ENCODE assay signal across 13 mouse cellular contexts in genomic region chr10:80407924-80408323, GRCm38 (mm10). TPM values are rescaled to one million over a fixed set of nuclear protein-coding genes. Genes with fewer than 3 reads are reported as not detected.
A peak's percentile ranks its signal among the peaks of the same experiment; 100 is the strongest.
DNase-seq lines count a peak whose midpoint lies in the region; ATAC-seq lines count a peak whose summit lies in the region.
"Had no signal": no experiment of that assay in that cellular context is flagged by ENCODE, and none has a peak within 500 bp of the region (broad histone marks: within the 10 kb centered on the region; RNA-seq: fewer than 3 reads in every experiment).

No protein-coding gene starts in this region.

- no peak overlapping the region for H3K4me2 ChIP-seq in hindbrain, embryonic 14.5 days (replicated peaks)
- peak overlapping the region; percentile 85; the same call in 1 of the 2 replicates for H3K4me2 ChIP-seq in midbrain, embryonic 12.5 days (replicated peaks)
- H3K4me2 ChIP-seq in midbrain, embryonic 16.5 days (ENCODE audit: low read length), result no peak overlapping the region
- H3K4me2 ChIP-seq in intestine, embryonic 16.5 days (ENCODE audit: low read depth, low read length), result no peak overlapping the region
- no peak overlapping the region for H3K4me2 ChIP-seq in stomach, embryonic 16.5 days (ENCODE audit: low read depth, low read length)

- peaks cover 47% of the 10 kb centered on the region for H3K4me1 ChIP-seq in hindbrain, embryonic 10.5 days (replicated peaks)
- H3K4me1 ChIP-seq in hindbrain, embryonic 14.5 days (replicated peaks; ENCODE audit: control insufficient read depth, insufficient read depth, low read length), result peaks cover 21% of the 10 kb centered on the region
- H3K4me1 ChIP-seq in midbrain, embryonic 12.5 days, result peaks cover 25% of the 10 kb centered on the region
- peaks cover 23% of the 10 kb centered on the region for H3K4me1 ChIP-seq in midbrain, embryonic 16.5 days (ENCODE audit: control insufficient read depth, insufficient read depth, low read length)
- H3K4me1 ChIP-seq in intestine, embryonic 16.5 days (ENCODE audit: control insufficient read depth, insufficient read depth, low read length), result peaks cover 22% of the 10 kb centered on the region
- H3K4me1 ChIP-seq in stomach, embryonic 16.5 days (ENCODE audit: control insufficient read depth, insufficient read depth, low read length), result peaks cover 23% of the 10 kb centered on the region

- no peak overlapping the region for H3K9ac ChIP-seq in hindbrain, embryonic 14.5 days
- peak overlapping the region; percentile 90; the same call in 1 of the 2 replicates for H3K9ac ChIP-seq in midbrain, embryonic 12.5 days (replicated peaks)
- no peak overlapping the region for H3K9ac ChIP-seq in midbrain, embryonic 16.5 days (ENCODE audit: low read depth, low read length)
- H3K9ac ChIP-seq in intestine, embryonic 16.5 days (ENCODE audit: low read depth, low read length), result peak overlapping the region; percentile 93
- H3K9ac ChIP-seq in stomach, embryonic 16.5 days (ENCODE audit: low read length), result peak overlapping the region; percentile 74; the same call in 1 of the 2 replicates

- H3K27ac ChIP-seq in hindbrain, embryonic 10.5 days, result 0 out of 2 replicates have a peak overlapping the region, but pooled peaks have one; percentile 85
- no peak overlapping the region for H3K27ac ChIP-seq in hindbrain, embryonic 14.5 days
- no peak overlapping the region for H3K27ac ChIP-seq in midbrain, embryonic 12.5 days (replicated peaks)
- H3K27ac ChIP-seq in midbrain, embryonic 16.5 days (ENCODE audit: low read length), result no peak overlapping the region
- H3K27ac ChIP-seq in intestine, embryonic 16.5 days (ENCODE audit: low read length), result no peak overlapping the region
- peak overlapping the region; percentile 81; the same call in 1 of the 2 replicates for H3K27ac ChIP-seq in stomach, embryonic 16.5 days (ENCODE audit: low read length)

- H3K27me3 ChIP-seq in hindbrain, embryonic 10.5 days (ENCODE audit: insufficient read depth, poor library complexity, severe bottlenecking), result no peaks in the 10 kb centered on the region
- no peaks in the 10 kb centered on the region for H3K27me3 ChIP-seq in hindbrain, embryonic 14.5 days (ENCODE audit: control insufficient read depth, insufficient read depth, low read length)
- H3K27me3 ChIP-seq in midbrain, embryonic 12.5 days, result no peaks in the 10 kb centered on the region
- H3K27me3 ChIP-seq in midbrain, embryonic 16.5 days (ENCODE audit: control insufficient read depth, insufficient read depth, low read depth, low read length), result no peaks in the 10 kb centered on the region
- H3K27me3 ChIP-seq in intestine, embryonic 16.5 days (replicated peaks; ENCODE audit: control insufficient read depth, insufficient read depth, low read length), result no peaks in the 10 kb centered on the region
- no peaks in the 10 kb centered on the region for H3K27me3 ChIP-seq in stomach, embryonic 16.5 days (ENCODE audit: control insufficient read depth, insufficient read depth, low read length)
- H3K27me3 ChIP-seq: embryonic facial prominence, embryonic 12.5 days had no signal

- no peak for ATAC-seq in hindbrain, embryonic 14.5 days (ENCODE audit: low FRiP score)
- no peak for ATAC-seq in midbrain, embryonic 12.5 days (ENCODE audit: low FRiP score, low read depth)
- ATAC-seq in midbrain, embryonic 16.5 days, result no peak
- no peak for ATAC-seq in intestine, embryonic 16.5 days
- ATAC-seq in stomach, embryonic 16.5 days (ENCODE audit: insufficient read depth, low FRiP score), result no peak
- ATAC-seq: inflammation-experienced regulatory T-cells, adult 6 months had no signal

- peaks cover 62% of the 10 kb centered on the region for H3K36me3 ChIP-seq in hindbrain, embryonic 10.5 days
- peaks cover 46% of the 10 kb centered on the region for H3K36me3 ChIP-seq in hindbrain, embryonic 14.5 days (replicated peaks; ENCODE audit: control insufficient read depth, insufficient read depth)
- H3K36me3 ChIP-seq in midbrain, embryonic 12.5 days, result peaks cover 54% of the 10 kb centered on the region
- H3K36me3 ChIP-seq in midbrain, embryonic 16.5 days (ENCODE audit: control insufficient read depth, insufficient read depth, low read length), result peaks cover 37% of the 10 kb centered on the region
- H3K36me3 ChIP-seq in intestine, embryonic 16.5 days (ENCODE audit: control insufficient read depth, insufficient read depth, low read length), result peaks cover 39% of the 10 kb centered on the region
- peaks cover 36% of the 10 kb centered on the region for H3K36me3 ChIP-seq in stomach, embryonic 16.5 days (ENCODE audit: control insufficient read depth, insufficient read depth, low read length)

- H3K9me3 ChIP-seq in hindbrain, embryonic 10.5 days, result peaks cover 6% of the 10 kb centered on the region; the same call in 1 of the 2 replicates
- H3K9me3 ChIP-seq in hindbrain, embryonic 14.5 days (ENCODE audit: control insufficient read depth, low read length), result no peaks in the 10 kb centered on the region
- no peaks in the 10 kb centered on the region for H3K9me3 ChIP-seq in midbrain, embryonic 12.5 days
- no peaks in the 10 kb centered on the region for H3K9me3 ChIP-seq in midbrain, embryonic 16.5 days (replicated peaks; ENCODE audit: control insufficient read depth, low read length, poor library complexity, severe bottlenecking)
- H3K9me3 ChIP-seq in intestine, embryonic 16.5 days (ENCODE audit: control insufficient read depth, low read length), result 0 out of 2 replicates have a peak, but pooled peaks cover 2% of the 10 kb centered on the region
- H3K9me3 ChIP-seq in stomach, embryonic 16.5 days (replicated peaks; ENCODE audit: control insufficient read depth, low read length), result no peaks in the 10 kb centered on the region
- H3K9me3 ChIP-seq: embryonic facial prominence, embryonic 12.5 days had no signal

- DNase-seq in hindbrain, embryonic 10.5 days (ENCODE audit: low spot score), result no peak
- no peak for DNase-seq in hindbrain, embryonic 14.5 days (ENCODE audit: low spot score)
- no peak for DNase-seq in B cell, adult 2 months
- DNase-seq: adrenal gland, adult 2 months; lung, adult 2 months; spleen, adult 18-20 months; thymus, postnatal 14 days had no signal

- peak overlapping the region; percentile 94; the same call in 1 of the 2 replicates for H3K4me3 ChIP-seq in hindbrain, embryonic 10.5 days
- H3K4me3 ChIP-seq in hindbrain, embryonic 14.5 days (replicated peaks; ENCODE audit: low read length), result no peak overlapping the region
- H3K4me3 ChIP-seq in midbrain, embryonic 12.5 days, result no peak overlapping the region
- no peak overlapping the region for H3K4me3 ChIP-seq in midbrain, embryonic 16.5 days (ENCODE audit: low read depth, low read length)
- 0 out of 2 replicates have a peak overlapping the region, but pooled peaks have one; percentile 95 for H3K4me3 ChIP-seq in intestine, embryonic 16.5 days (ENCODE audit: low read length)
- H3K4me3 ChIP-seq in stomach, embryonic 16.5 days (replicated peaks; ENCODE audit: low read length), result no peak overlapping the region

- WGBS in hindbrain, embryonic 10.5 days, result 56% methylated on average over 4 of the region's 4 CpGs
- 55% methylated on average over 4 of the region's 4 CpGs for WGBS in hindbrain, embryonic 14.5 days
- 56% methylated on average over 4 of the region's 4 CpGs for WGBS in midbrain, embryonic 12.5 days
- 51% methylated on average over 4 of the region's 4 CpGs for WGBS in midbrain, embryonic 16.5 days
- WGBS in intestine, embryonic 16.5 days, result 35% methylated on average over 4 of the region's 4 CpGs
- 42% methylated on average over 4 of the region's 4 CpGs for WGBS in stomach, embryonic 16.5 days

RNA-seq across cellular contexts. Expression of gene Uqcr11, which starts 1.3 kb away (rescaled TPM):
- polyA plus RNA-seq in hindbrain, embryonic 10.5 days (2016; fragmentation: Nextera tagmentation; extraction: Ambion mirVana), result 648 and 654 TPM in 2 replicates
- polyA plus RNA-seq in hindbrain, embryonic 14.5 days (2014; fragmentation: Nextera tagmentation; extraction: Ambion mirVana), result 675 and 804 TPM in 2 replicates
- polyA plus RNA-seq in midbrain, embryonic 12.5 days (2016; fragmentation: Nextera tagmentation; extraction: Ambion mirVana), result 398 and 414 TPM in 2 replicates
- polyA plus RNA-seq in midbrain, embryonic 16.5 days (2015; fragmentation: Nextera tagmentation; extraction: Ambion mirVana), result 455 and 532 TPM in 2 replicates
- polyA plus RNA-seq in intestine, embryonic 16.5 days (2015; fragmentation: Nextera tagmentation; extraction: Ambion mirVana), result 1,179 and 1,252 TPM in 2 replicates
- 669 and 707 TPM in 2 replicates for polyA plus RNA-seq in stomach, embryonic 16.5 days (2015; fragmentation: Nextera tagmentation; extraction: Ambion mirVana)

RNA-seq across cellular contexts. Expression of gene Mbd3, which starts 8.6 kb away (rescaled TPM):
- 341 and 365 TPM in 2 replicates for polyA plus RNA-seq in hindbrain, embryonic 10.5 days (2016; fragmentation: Nextera tagmentation; extraction: Ambion mirVana)
- polyA plus RNA-seq in hindbrain, embryonic 14.5 days (2014; fragmentation: Nextera tagmentation; extraction: Ambion mirVana), result 152 and 161 TPM in 2 replicates
- polyA plus RNA-seq in midbrain, embryonic 12.5 days (2016; fragmentation: Nextera tagmentation; extraction: Ambion mirVana), result 288 and 314 TPM in 2 replicates
- 174 and 188 TPM in 2 replicates for polyA plus RNA-seq in midbrain, embryonic 16.5 days (2015; fragmentation: Nextera tagmentation; extraction: Ambion mirVana)
- polyA plus RNA-seq in intestine, embryonic 16.5 days (2015; fragmentation: Nextera tagmentation; extraction: Ambion mirVana), result 133 and 144 TPM in 2 replicates
- 131 and 139 TPM in 2 replicates for polyA plus RNA-seq in stomach, embryonic 16.5 days (2015; fragmentation: Nextera tagmentation; extraction: Ambion mirVana)

RNA-seq across cellular contexts. Expression of gene Mex3d, which starts 20.5 kb away (rescaled TPM):
- polyA plus RNA-seq in hindbrain, embryonic 10.5 days (2016; fragmentation: Nextera tagmentation; extraction: Ambion mirVana), result 7.2 and 8.8 TPM in 2 replicates
- 12.3 and 13.3 TPM in 2 replicates for polyA plus RNA-seq in hindbrain, embryonic 14.5 days (2014; fragmentation: Nextera tagmentation; extraction: Ambion mirVana)
- 18.4 and 19.7 TPM in 2 replicates for polyA plus RNA-seq in midbrain, embryonic 12.5 days (2016; fragmentation: Nextera tagmentation; extraction: Ambion mirVana)
- 13.6 and 15.0 TPM in 2 replicates for polyA plus RNA-seq in midbrain, embryonic 16.5 days (2015; fragmentation: Nextera tagmentation; extraction: Ambion mirVana)
- 1.9 and 2.7 TPM in 2 replicates for polyA plus RNA-seq in intestine, embryonic 16.5 days (2015; fragmentation: Nextera tagmentation; extraction: Ambion mirVana)
- polyA plus RNA-seq in stomach, embryonic 16.5 days (2015; fragmentation: Nextera tagmentation; extraction: Ambion mirVana), result 3.0 and 4.1 TPM in 2 replicates

RNA-seq across cellular contexts. Expression of gene Tcf3, which starts 25.5 kb away (rescaled TPM):
- polyA plus RNA-seq in hindbrain, embryonic 10.5 days (2016; fragmentation: Nextera tagmentation; extraction: Ambion mirVana), result 191 and 198 TPM in 2 replicates
- 41.3 and 46.5 TPM in 2 replicates for polyA plus RNA-seq in hindbrain, embryonic 14.5 days (2014; fragmentation: Nextera tagmentation; extraction: Ambion mirVana)
- polyA plus RNA-seq in midbrain, embryonic 12.5 days (2016; fragmentation: Nextera tagmentation; extraction: Ambion mirVana), result 185 and 191 TPM in 2 replicates
- polyA plus RNA-seq in midbrain, embryonic 16.5 days (2015; fragmentation: Nextera tagmentation; extraction: Ambion mirVana), result 30.2 and 35.2 TPM in 2 replicates
- polyA plus RNA-seq in intestine, embryonic 16.5 days (2015; fragmentation: Nextera tagmentation; extraction: Ambion mirVana), result 62.7 and 62.9 TPM in 2 replicates
- 46.1 and 57.9 TPM in 2 replicates for polyA plus RNA-seq in stomach, embryonic 16.5 days (2015; fragmentation: Nextera tagmentation; extraction: Ambion mirVana)

RNA-seq across cellular contexts. Expression of gene Plk5, which starts 51.7 kb away (rescaled TPM):
- 0.22 and 0.44 TPM in 2 replicates for polyA plus RNA-seq in hindbrain, embryonic 10.5 days (2016; fragmentation: Nextera tagmentation; extraction: Ambion mirVana)
- polyA plus RNA-seq in hindbrain, embryonic 14.5 days (2014; fragmentation: Nextera tagmentation; extraction: Ambion mirVana), result 3.6 and 4.1 TPM in 2 replicates
- 0.31 and 0.52 TPM in 2 replicates for polyA plus RNA-seq in midbrain, embryonic 12.5 days (2016; fragmentation: Nextera tagmentation; extraction: Ambion mirVana)
- 9.6 and 11.0 TPM in 2 replicates for polyA plus RNA-seq in midbrain, embryonic 16.5 days (2015; fragmentation: Nextera tagmentation; extraction: Ambion mirVana)
- polyA plus RNA-seq in intestine, embryonic 16.5 days (2015; fragmentation: Nextera tagmentation; extraction: Ambion mirVana), result 0.39 and 0.64 TPM in 2 replicates
- polyA plus RNA-seq in stomach, embryonic 16.5 days (2015; fragmentation: Nextera tagmentation; extraction: Ambion mirVana), result 0.14 and 0.61 TPM in 2 replicates
- polyA plus RNA-seq: inflammation-experienced regulatory T-cells, adult 6 months had no signal

Comparison
In these comparisons a context has a peak if more than half of its experiments do, and no peak if none do; other contexts are left out.
1. H3K27ac ChIP-seq: peak in hindbrain, embryonic 10.5 days (single experiment) and stomach, embryonic 16.5 days (single experiment); none in hindbrain, embryonic 14.5 days (single experiment), midbrain, embryonic 12.5 days (single experiment), midbrain, embryonic 16.5 days (single experiment) and intestine, embryonic 16.5 days (single experiment).
2. H3K4me3 ChIP-seq: peak in hindbrain, embryonic 10.5 days (single experiment) and intestine, embryonic 16.5 days (single experiment); none in hindbrain, embryonic 14.5 days (single experiment), midbrain, embryonic 12.5 days (single experiment), midbrain, embryonic 16.5 days (single experiment) and stomach, embryonic 16.5 days (single experiment).
3. H3K9ac ChIP-seq: peak in midbrain, embryonic 12.5 days (single experiment), intestine, embryonic 16.5 days (single experiment) and stomach, embryonic 16.5 days (single experiment); none in hindbrain, embryonic 14.5 days (single experiment) and midbrain, embryonic 16.5 days (single experiment).